Mouse (Mus musculus) brain, embryonic 14.5 days (tissue): ENCODE data around the gene Mras. TPM values are rescaled to one million over a fixed set of nuclear protein-coding genes. Genes with fewer than 3 reads are reported as not detected.

Experiments
- DNase-seq: peaks from one replicate; pipeline ENCODE4 v3.0.0-alpha.2; 2011; ENCODE audit warnings: low read depth
- CTCF ChIP-seq: fragments of 200-500 bp; IDR thresholded peaks from 2 replicates; pipeline ENCODE4 v1.5.1; 2012; ENCODE audit warnings: inconsistent platforms, mild to moderate bottlenecking, moderate library complexity, borderline replicate concordance; ENCODE audit not compliant: insufficient read depth, insufficient read length; ENCODE audit errors: extremely low read depth
- POLR2A ChIP-seq: fragments of 200-500 bp; IDR thresholded peaks from 2 replicates; pipeline ENCODE4 v1.6.1; 2012; ENCODE audit warnings: mild to moderate bottlenecking, inconsistent platforms, borderline replicate concordance; ENCODE audit not compliant: poor library complexity, insufficient read depth, insufficient read length, severe bottlenecking; ENCODE audit errors: extremely low read depth
- polyA plus RNA-seq: library from polyadenylated mRNA; depleted of rRNA; stranded (reverse); fragments of >200 nt; gene quantifications from 2 replicates; pipeline ENCODE4 v1.2.3, GENCODE M21; 2012

Mras gene
- polyA plus RNA-seq, 1 experiment = 71.0 TPM

DNA sequence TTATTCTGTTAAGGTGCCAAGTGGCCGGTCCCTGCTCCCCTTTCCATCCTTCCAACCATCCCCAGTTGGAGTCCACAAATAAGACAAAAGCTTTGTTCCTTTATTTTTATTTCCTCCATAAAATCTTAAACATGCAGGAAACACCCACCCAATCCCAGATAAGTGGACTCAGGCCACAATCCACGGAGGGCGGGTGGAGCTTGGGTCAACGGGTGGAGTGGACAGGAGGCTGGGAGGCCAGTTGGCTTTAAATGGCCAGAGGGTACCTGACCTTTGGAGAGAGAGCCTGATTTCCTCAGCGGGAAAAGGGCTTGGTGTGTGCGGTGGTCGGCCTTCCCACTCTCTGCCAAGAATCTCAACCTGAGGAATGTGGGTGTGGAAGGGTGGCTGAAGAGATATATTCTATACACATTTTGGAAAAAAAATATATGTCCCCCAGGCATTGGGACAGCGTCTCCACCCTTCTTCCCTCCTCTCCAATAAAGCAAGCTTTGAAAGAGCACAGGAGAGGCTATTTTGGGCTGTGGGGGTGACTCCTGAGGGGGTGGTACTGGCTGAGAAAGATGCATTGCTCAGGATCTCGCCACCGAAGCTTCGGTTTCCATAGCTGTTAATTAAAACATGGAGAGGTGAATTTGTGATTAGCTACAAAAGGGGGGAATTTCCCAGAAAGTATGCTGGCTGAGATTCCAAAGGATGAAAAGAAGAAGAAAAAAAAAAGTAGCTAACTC lies 8.4 kb downstream of the Mras start:
- no peak for DNase-seq

DNA sequence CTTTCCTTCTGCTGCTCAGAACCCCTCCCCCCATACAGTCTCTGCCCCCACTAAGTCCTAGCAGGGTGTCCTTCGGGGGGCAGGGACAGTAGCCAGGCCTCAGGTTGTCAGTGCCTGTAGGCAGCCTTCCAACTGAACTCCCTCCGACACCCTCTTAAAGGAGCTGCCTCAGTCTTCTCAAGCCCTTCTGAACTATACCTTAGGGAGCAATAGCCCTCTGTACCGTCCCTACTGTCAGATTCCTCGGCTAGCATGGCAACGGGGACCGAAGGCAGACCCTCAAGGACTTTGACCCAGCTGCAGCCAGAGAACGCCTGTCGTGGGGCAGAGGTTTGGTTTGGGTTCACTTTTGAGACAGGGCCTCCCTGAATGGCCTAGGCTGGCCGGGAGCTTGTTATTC lies 11.9 kb downstream of the Mras start:
- no peak for DNase-seq
- no peak for TF ChIP-seq CTCF

More for the DNA sequence above, 8.4 kb downstream of the Mras start:
- TF ChIP-seq POLR2A (no peak), CTCF (no peak)

DNA sequence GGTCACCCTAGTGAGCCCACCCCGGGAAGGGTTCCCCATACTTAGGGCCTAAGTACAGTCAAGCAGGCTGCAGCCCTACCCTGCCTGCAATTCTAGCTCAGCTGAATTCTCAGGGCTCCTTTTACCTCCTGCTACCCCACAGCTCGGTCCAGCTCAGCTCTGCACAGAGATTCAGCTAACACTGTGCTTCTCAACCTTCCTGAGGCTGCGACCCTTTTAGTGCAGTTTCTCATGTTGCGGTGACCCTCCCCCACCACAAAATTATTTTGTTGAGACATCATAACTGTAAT lies 12.7 kb downstream of the Mras start:
- no peak for DNase-seq
- TF ChIP-seq POLR2A (no peak), CTCF (no peak)

DNA sequence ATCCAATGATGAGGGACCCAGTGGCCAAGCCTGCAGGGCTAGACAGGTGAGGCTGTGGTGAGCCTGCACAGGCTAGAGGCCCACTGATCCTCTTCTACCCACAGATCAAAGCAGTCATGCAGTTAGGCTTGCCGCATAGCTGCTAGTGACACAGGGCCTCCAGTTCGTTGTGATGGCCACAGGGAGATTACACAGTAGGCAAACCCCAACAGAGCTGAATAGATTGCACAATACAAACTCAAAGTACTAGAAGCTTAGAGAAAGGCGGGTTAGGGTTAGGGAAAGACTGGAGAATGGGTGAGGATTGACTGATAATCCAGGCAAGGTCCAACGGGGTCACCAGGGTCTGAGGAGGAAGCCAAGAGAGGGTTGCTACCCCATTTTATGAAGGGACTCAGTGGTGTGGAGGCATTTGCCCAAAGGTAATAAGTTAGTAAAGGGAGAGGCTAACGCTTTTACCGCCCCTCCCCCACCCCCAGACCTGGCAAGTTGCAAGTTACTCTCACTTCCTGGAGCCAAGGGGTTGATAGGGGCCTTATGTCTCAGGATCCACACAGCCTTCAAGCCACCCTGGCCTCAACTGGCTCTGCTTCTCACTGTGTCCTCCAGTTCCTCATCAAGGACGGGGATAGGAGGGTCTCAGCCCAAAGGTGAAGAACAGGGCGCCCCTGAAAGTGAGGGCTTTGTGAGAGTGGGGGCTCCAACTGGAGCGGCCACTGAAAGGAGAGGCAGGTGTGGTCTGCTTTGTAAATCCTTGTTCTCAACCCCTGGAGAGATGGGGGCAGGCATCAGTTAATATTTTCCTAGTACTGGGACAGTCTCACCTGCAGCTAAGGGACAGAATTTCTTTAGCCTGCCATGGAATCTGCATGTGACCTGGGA lies 13.2 kb downstream of the Mras start:
- TF ChIP-seq POLR2A (no peak), CTCF (no peak)
- DNase-seq = no peak

DNA sequence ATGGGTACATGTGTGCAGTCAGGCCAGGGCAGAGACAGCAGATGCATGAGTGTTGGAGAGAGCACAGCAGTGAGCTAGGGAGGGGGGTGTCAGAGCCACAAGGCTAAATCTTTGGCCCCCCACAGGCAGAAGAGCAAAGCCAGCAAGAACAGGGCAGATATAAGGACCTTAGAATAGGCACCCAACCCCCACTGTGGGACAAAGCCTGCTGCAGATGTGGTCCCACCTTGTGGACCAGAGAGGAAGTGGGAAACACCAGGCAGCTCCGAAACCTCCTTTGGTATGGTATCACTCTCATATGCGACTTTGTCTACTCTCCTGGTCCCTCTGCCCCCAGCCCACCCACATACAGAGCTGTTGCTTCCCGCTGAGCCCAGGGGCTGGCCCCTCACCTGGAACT lies 15.3 kb downstream of the Mras start:
- DNase-seq = no peak

DNA sequence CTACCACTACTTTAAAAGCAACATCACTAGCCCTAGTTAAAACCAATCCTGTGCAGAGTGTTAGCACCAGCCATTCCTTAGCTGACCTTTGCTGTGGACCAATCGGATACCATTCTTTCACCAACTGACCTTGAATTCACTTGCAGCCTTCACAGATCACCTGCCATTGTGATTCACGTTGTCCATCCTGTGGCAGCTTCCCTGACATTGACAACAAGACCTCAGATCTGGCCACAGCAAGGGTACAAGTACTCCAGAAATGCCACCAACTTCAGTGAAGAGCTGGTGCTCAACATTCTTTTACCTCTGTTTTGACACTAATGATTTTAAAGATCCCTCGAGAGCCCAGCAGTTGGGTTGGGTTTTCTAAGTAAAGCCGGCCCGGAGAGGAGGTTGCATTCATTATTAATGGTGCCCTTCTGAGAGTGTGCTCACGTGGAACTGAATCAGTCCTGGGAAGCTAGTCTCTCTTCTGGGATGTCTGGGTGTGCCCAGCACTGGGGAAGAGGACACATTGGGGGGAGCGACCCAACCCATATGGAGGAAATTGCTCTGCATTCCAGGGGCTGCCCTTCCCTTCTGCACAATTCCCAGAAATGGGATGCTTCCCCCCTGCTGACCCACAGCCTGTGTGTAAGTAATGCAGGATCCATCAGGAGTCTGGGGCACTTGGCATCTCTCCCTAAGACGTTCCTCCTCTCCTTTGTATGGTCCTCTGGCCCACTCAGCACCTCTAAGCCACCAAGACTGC lies 17.1 kb downstream of the Mras start:
- no peak for DNase-seq

More for the DNA sequence above, 15.3 kb downstream of the Mras start:
- no peak for TF ChIP-seq POLR2A
- TF ChIP-seq CTCF = no peak

DNA sequence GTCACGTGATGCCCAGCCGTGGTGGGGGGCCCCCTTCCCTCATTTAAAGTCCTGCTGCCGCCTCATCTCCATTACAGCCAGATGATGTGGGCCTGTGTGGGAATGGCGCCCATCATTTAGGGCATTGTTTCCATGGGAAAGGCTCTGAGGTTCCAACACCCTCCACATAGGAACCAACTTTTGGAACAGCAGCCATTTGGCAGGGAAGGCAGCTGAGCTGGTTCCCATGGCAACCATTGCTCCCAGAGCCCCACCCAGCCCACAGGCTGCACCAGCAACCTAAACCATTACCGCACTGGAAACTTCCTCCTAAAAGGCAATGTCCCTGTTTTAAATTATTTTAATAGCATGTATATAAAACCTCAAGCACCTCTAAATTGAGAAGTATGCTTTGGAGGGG lies 18.8 kb downstream of the Mras start:
- peak; percentile 91 for DNase-seq
- TF ChIP-seq POLR2A (no peak), CTCF (no peak)

More for the DNA sequence above, 17.1 kb downstream of the Mras start:
- TF ChIP-seq POLR2A (no peak), CTCF (no peak)

DNA sequence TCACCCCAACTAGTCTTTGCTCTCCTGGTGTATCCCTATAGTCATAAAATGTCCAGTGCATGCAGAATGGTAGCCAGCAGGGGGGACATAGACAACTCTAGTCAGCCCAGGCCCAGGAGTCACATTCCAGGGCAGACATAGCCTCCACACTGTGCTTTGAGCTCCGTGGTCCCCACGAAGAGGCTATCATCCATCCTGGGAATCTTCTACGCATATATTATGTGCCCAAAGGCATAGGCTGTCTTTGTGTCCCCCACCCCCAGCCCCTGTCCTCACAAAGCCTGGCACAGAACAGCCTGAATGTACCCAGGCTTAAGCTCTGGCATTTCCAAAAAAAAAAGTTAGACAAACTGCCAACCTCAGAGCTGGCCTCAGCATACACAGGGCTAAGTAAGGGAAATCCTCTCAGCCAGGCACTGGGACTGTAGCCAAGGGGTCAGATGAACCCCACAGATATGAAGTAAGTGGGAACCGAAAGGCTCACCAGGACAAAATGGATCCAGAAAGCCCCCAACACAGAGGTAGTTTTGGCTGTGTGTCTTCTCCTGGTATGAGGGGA lies 19.8 kb downstream of the Mras start:
- peak; percentile 84 for DNase-seq
- no peak for TF ChIP-seq CTCF
- TF ChIP-seq POLR2A = no peak

DNA sequence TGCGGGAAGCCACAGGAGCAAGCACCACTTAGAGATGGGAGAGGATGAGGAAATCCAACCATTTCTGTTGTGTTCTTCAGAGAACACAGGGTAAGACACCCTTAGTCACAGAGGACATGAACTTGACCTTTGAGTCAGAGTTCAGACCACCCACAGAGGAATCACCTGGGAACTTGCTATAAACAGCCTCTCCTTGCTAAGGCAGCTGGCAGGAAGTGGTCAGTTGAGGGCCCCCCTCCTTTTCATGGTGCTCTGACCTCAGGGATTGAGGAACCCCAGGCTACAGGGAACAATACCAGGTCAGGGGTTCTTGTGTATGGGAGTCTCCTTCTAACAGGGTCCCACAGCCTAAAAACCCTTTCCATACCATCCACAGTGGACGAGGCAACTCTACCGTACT lies 20.4 kb downstream of the Mras start:
- TF ChIP-seq CTCF (no peak), POLR2A (no peak)

DNA sequence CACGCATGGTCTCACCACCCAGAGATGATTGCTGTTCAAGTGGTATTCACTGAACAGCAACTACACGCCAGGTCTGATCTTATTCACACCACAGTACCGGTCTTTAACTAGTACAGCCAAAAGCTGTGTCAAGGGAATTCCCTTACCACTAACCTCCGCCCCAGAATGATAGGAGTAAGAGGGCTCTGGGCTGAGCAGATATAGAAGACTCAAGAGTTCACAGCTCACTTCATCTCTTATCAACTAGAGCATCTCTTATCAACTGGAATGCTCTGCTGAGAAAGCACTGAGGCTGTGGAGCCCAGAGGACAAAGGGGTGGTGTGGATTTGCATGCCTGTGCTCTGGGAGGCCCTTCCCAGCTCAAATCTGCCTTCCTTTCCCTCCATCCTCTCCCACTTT lies 25.4 kb downstream of the Mras start:
- DNase-seq = no peak
- TF ChIP-seq POLR2A (no peak), CTCF (no peak)

More for the DNA sequence above, 20.4 kb downstream of the Mras start:
- DNase-seq = no peak

DNA sequence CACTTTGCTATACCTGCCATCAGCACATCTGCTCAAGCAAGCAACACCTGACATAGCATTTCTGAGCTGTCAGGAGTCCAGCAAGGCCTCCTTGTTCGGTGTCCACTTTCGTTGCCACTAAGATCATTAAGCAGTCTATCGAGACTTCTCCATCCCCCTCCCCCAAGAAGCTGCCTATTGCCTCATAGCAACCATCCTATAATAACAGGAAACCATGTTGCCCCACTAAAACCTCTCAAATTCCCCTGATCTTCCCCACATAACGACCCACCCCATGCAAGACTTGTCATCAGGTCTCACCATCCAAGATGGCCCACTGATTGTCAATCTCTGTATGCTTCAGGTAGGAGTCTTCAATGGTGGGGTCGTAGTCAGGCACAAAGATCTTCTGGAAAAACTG lies 26.1 kb downstream of the Mras start:
- TF ChIP-seq CTCF (no peak), POLR2A (no peak)
- no peak for DNase-seq

DNA sequence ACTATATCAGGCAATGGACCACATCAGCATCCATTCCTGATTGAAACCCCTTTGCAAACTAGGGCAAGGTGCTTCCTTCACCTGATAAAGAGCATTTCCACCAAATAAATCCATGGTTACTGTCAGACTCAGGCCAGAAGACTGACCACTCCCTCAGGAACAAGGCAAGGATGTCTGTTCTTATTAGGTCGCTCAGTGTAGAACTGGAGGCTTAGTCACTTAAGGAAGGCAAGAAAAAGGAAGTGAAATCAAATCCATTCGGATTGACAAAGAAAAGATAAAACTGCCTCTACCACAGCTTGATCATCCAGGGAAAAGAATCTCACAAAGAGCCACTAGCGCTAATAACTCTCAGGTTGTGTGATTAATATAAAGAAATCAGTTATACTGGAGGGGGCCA lies 27.9 kb downstream of the Mras start:
- no peak for DNase-seq
- TF ChIP-seq POLR2A (no peak), CTCF (no peak)
